Mouse (Mus musculus) gastrocnemius, postnatal 36 days (tissue): Measurements from ENCODE around the gene Ccdc82. TPM values are rescaled to one million over a fixed set of nuclear protein-coding genes. Genes with fewer than 3 reads are reported as not detected.

Source experiments
- DNase-seq, 2 experiments: peaks; one replicate each; pipeline ENCODE4 v3.0.0; 2022
- intact Hi-C: fragments of 180-260 bp; cut with DNase I; formaldehyde crosslinking; loops from one replicate; pipeline ENCODE4 v1.15.1; 2025
- total RNA-seq, 2 experiments: library from RNA; stranded (reverse); gene quantifications; 2 replicates each; pipeline ENCODE4 v1.2.3; 2021

The Ccdc82 gene
- total RNA-seq, 2 experiments from 2014 or later = 3.5 to 3.7 TPM

- intact Hi-C loops = loop anchor here (2.0 kb wide), 1 partner anchor 355 kb away; no protein-coding TSS in a partner anchor
- DNase-seq = peak; percentile 19 to 57
These were observed 51.1 kb downstream of the Ccdc82 start, which contains the start of gene Maml2 for GRCm38 (mm10) chr9:13297668-13298512. TSS of gene Maml2 (plus strand) at chr9:13297957.

DNA sequence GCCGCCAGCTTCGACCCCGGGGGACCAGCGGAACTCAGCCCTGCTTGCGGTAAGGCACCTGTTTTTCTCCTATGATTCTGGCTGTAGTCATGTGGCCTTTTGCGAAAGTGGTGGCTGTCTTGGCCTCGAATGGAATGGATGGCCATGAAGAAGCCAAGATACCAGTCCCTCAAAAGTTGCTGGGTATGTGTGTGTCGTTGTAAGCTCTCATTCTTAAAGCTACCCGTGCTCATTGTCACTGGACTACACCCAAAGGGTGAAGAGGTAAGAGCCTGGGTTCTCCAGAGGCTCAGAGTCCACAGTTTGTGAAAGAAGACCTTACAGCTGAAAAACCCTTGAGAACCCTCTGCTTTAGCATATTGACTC, 51.7 kb downstream of the Ccdc82 start:
- intact Hi-C loops = no loop called here
- DNase-seq = no peak

DNA sequence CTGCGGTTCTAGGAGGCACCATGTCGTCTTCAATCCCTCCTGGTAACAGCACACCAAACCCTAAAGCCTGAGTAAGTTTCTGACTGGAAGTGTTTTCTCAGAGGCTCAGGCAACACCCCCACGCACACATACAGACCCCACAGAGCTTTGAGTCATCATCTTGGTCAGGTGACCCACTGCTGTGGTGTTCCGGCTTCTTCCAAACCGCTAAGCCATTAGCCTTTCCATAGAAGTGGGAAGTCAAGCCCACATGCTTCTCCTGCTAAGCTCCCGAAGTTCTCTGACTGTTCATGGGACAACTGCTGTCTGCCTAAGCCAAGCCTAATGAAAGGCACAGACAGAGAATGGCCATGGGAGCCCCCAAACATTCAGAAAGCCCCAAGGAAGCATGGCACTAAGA, 52.4 kb downstream of the Ccdc82 start:
- no peak for DNase-seq
- intact Hi-C loops = no loop called here

DNA sequence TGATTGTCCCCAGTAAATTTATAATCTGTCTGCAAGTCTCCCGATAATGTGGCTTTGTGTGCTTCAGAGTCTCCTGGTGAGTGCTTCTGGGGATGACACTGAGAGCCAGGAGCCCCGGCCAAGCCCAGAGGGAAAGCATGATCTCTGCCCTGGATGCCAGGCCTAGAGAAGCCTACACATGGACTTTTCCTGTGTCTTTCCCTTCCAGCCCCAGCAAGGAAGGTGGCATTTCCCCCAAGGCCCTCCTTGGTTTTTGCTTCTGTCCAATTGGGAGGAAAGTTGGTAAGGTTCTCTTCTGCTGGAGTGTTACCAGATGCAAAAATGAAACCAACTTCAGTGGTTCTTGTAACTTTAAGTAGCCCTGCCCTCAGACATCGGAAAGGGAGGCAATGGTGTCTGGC, 53.3 kb downstream of the Ccdc82 start:
- no peak for DNase-seq
- intact Hi-C loops = no loop called here

DNA sequence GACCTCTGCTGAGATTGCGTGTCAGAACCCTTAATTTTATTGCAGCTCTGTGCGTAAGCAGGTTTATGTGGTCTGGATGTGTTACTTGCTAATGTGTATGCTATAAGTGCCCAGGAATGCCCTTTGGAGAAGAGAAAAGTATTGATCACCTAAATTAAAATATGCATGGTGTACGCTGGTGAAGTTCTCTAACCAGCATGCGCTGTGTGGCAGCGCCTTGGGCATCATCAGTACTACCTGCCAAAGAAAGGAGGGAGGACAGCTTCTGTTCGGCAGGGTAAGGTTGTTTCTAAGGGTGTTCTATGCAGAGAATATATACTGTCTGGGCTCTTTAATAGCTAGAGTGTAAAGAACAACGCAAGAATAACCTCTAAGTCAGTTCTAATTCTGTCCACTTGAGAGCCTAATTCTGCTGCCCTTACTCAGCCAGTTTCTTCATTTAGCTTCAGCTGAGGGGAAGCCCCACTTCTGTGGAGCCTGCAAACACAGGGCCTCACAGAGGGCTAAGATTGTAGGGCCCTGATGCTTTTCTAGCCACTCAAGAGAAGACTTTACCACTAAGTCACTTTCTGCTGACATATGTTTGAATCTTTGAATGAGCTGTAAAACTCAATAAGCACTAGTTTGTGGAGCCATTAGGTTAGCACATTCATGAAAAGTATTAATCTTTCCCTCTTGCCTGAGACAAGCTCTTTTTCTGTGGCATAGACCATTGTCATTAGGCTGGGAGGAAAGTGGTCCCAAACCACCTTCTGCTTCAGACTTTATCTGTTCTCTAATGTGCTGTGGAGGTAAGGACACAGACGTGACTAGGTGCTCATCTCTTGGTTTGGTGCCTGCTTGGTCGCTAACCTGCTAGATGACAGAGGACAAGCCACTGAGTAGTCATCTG, 54.4 kb downstream of the Ccdc82 start:
- intact Hi-C loops = no loop called here

DNA sequence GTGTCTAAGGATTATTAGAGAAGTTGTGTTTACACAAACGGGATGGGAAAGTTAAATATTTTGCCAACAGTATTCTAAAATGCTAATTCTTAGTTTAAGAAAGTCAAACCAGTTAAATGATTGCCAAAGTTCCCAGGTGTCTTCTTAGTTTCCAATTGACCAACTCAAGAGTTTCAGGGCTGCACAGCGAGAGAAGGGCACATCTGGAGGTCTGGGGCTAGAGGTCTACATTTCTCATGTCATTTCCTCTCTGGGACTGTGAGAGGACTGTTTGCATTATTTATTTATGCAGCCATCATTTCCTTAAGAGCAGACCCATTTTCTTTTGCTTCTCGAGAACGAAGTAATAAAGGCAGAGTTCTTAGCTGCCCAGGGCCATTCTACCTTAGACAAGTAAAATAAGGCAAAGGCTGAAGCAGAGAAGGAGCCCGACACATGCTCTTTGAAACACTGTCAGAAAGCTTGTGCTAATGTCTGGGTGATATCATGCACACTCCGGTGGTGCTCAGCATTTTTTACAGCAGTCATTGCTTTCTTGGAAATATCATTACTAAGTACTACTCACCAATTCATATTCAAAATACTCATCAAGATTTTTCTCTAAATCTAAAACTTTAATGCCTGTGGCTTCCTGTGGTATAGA, 55.5 kb downstream of the Ccdc82 start:
- DNase-seq = no peak
- intact Hi-C loops = no loop called here

More for the DNA sequence above, 54.4 kb downstream of the Ccdc82 start:
- no peak for DNase-seq

DNA sequence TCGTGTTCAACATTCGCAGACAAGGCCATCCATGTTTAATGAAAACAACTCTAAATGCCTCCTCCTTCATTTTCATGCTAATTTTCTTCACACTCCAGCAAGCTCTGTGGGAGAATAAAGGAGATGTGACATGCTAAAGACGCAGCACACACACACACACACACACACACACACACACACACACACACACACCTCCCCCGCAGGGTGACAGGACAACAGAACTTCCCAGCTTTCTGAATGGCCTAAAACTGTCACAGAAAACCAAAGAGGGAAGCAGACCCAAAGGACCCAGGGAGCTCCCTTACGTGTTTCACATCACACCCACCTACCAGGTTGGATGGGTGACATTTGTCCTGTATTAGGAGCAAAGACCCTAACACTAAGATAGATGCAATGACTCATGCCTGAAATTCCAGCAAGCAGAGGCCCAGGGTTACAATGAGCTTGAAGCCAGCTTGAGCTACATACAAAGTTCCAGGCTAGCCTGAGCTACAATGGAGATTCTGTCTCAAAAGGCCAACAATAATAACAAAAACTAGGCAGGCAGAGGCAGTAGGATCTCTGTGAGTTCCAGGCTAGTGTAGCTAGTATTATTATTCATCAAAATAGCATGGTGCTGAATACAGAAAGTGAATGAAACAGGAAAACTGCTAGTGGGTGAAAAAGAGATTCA, 56.5 kb downstream of the Ccdc82 start:
- no peak for DNase-seq
- intact Hi-C loops = no loop called here

DNA sequence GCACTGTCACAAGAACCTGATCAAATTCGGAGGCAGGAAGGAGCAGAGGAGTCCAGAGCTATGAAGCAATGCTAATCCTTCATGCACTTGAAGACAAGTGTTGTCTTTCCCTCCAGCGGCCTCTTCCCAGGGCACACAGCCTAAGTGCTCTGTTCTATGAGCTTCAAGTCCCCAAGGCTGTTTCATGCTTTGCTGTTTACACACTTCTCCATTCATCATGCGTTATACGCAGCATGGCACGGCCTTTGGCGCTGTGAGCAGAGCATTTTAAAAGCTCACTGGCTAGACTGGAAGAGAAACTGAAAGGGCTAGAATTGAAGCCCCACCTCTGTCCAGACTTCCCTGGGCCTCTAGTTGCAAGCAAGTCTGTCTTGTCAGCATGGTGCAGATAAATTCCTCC, 57.2 kb downstream of the Ccdc82 start:
- intact Hi-C loops = no loop called here
- peak in 1 of 2 experiments; percentile 29 for DNase-seq

GRCm38 (mm10) chr9:13306471-13306870, 59.7 kb downstream of the Ccdc82 start:
- intact Hi-C loops = no loop called here
- DNase-seq = no peak

DNA sequence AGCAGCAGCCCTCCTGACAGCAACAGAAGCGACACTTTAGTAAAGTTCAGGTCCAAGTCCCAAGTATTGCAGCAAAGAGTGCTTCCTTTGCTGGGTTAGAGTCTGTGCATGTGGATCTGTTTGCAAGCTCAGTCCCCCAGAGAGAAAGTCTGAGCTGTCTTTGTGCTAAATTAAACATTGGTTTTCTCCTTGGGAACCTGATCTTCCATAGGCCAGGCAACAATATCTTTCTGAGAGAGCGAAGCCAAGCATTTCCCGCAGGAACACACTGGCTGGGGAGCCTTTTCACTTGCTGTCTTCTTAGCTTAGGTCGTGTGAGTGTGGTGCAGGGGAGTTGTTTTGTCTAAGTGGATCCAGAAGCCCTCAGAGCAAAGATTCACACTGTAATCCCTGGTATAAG, 60.5 kb downstream of the Ccdc82 start:
- intact Hi-C loops = no loop called here
- DNase-seq = no peak

DNA sequence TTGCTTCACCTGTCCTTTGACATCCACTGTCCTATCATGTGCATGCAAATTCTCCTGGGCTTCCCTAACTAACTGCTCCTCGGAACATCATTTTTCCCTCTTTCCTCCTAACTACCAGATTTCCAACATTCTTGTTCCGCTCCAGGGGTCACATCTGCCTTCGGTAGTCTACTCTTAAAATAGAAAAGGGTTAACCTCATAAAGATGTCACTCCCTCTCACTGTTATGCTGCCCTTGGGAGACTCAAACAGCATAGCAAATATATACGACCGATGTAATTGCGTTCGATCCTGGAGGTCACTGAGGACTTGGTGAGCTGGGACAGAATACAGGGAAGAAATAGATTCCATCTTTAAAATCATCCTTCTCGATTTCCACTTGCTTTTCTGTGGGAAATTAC, 62.0 kb downstream of the Ccdc82 start:
- DNase-seq = no peak
- intact Hi-C loops = no loop called here

DNA sequence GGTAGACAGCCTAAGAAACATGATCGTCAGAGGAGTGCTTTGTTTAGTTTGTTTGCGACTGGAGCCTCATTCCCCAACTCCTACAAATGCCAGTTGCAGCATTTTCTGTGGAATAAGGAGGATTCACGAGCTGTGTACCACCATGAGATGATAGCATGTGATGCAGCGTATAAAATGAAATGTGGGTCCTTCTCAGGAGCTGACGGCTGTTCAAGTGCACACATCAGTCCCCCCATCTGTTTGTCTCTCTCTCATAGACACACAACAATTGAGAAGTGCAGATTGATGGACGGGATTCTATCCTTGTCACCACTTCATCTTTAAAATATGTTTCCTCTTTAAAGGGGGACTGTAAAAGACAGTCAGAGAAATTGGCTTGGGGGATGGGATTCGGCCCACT, 63.1 kb downstream of the Ccdc82 start:
- DNase-seq = no peak
- intact Hi-C loops = no loop called here

- intact Hi-C loops = no loop called here
These were observed 63.5 kb downstream of the Ccdc82 start for GRCm38 (mm10) chr9:13310236-13310635.

DNA sequence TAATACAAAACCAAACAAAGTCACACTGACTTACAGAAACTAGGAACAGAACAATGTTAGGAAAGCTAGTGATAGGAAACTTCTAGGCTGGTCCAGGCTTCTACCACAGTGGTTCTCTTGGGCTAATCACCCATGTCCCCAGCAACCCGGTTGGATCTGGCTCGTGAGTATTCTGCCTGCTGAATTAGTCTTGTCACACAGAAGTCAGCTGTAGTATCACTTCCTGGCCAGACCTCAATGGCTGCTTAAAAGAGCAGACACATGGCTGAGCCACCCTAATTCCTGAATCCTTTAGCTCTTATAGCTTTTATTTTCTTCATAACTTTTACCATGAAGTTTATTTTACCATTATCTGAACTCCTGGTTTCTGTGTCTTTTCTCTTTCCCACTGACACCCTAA, 64.3 kb downstream of the Ccdc82 start:
- intact Hi-C loops = no loop called here
- no peak for DNase-seq

More at GRCm38 (mm10) chr9:13310236-13310635, 63.5 kb downstream of the Ccdc82 start:
- DNase-seq = no peak

GRCm38 (mm10) chr9:13313923-13314322, 67.2 kb downstream of the Ccdc82 start:
- intact Hi-C loops = no loop called here
- no peak for DNase-seq

GRCm38 (mm10) chr9:13314577-13315004, 67.8 kb downstream of the Ccdc82 start:
- DNase-seq = no peak
- intact Hi-C loops = no loop called here

DNA sequence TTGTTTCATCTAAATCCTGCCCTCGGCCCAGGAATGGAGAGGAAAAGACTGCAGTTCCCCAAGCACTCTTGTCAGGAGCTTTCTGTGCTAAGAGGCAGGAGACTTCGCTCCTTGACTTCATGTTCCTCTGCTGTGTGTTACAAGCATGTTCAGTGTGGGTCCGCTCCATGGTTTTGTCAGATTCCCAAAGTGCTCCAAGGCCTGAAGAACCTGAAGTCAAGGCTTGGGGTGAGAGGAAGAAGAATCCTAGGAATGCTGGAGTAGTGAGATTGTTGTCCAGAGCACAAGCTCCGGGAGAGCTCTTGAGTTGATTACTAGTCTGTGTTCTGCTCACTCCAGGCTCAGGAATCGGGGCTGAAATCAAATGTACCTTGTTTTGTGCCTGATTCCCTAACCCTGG, 68.6 kb downstream of the Ccdc82 start:
- DNase-seq = no peak
- intact Hi-C loops = no loop called here

DNA sequence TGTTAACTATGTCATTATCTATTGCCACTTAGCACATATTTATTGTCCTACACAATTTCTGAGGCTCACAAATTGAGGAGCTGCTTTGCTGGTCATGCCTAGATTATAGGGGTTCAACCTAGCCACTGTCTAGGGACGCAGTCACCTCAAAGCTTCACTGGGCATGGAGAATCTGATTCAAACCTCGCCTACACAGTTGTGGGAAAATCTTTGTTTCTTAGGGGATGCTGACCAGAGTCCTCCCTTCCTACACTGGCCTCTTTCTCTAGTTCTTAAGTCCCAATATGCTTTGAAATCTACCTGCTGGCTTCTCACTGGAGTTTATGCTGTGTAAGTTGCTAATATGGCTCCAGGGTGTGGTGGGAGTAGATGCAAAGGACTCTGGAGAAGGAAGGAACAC, 72.8 kb downstream of the Ccdc82 start:
- intact Hi-C loops = no loop called here
- no peak for DNase-seq

DNA sequence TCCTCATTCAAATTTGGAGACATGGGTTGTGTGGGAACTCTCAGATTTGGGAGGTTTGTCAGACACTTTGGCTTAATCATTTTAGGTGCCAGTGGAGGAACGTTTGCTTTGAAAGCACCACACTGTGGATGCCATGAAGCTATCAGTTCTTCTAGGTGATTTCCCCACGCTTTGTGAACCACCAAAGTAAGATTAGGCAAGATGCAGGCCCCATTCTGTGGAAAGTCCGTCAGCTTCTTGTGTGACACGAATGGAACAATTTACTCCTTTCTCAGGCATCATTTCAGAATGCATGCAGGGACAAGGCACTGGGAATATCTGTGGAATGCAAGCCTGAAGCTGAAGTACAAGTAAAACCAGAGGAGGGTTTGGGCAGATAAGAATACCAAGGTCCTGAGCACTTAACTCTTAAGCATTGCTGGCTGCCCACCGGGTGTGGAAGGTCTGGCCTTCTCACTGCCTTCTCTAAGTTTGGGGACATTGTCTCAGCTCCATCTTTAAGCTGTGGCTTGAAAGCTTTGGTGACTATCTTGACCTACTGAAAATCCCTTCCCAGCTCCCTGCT, 74.1 kb downstream of the Ccdc82 start:
- intact Hi-C loops = no loop called here
- DNase-seq = no peak

DNA sequence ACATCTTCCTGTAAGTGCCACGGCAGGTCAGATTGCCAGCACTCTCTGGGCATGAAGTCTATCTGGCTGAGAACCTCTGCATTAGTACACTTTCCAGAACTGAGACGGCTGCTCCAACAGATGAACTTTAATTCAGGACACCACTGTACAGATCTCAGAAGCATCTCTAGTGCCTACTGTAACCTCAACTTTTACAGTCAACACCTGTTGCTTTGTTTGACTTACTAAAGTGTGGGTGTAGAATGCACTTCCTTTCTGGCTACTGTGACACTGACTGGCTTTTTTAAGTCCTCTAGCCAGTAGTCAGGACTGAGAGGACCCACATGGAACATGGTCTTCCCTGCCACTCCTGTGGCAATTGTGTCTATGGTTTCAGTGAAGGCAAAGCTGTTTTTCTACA, 76.3 kb downstream of the Ccdc82 start:
- DNase-seq = no peak
- intact Hi-C loops = no loop called here
